Mouse (Mus musculus) CH12F3 (cell line): ENCODE measurements around the gene Trpc4.

Source experiments
- in situ Hi-C: fragments of 300-500 bp; cut with MboI; formaldehyde crosslinking; loops from 2 replicates; pipeline ENCODE4 v1.14.3; 2020; ENCODE audit warnings: low sequenced_read_pairs

Trpc4 gene

DNA sequence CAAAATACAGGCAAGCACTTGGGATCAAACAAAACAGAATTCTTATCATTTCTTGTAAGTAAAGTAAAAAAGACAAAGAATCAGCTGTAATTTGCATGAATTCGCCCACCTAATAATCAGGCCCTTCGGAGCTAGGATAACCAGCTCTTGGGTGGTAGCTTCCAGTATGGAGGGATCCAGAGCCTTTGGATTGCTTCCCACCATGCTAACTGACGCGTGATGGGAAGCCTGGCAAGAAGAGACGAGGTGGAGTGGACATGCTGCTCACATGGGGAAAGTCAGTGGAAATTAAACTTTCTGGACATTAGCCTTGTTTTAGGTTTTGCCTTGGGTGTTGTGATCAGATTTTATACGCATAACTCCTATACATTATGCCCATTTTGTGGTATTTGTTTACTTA, 93.5 kb downstream of the Trpc4 start:
- in situ Hi-C loops: no loop called here

- in situ Hi-C loops: no loop called here
Observed at GRCm38 (mm10) chr3:54266943-54267342, 111.1 kb downstream of the Trpc4 start.

GRCm38 (mm10) chr3:54269180-54269579, 113.3 kb downstream of the Trpc4 start:
- in situ Hi-C loops: no loop called here

DNA sequence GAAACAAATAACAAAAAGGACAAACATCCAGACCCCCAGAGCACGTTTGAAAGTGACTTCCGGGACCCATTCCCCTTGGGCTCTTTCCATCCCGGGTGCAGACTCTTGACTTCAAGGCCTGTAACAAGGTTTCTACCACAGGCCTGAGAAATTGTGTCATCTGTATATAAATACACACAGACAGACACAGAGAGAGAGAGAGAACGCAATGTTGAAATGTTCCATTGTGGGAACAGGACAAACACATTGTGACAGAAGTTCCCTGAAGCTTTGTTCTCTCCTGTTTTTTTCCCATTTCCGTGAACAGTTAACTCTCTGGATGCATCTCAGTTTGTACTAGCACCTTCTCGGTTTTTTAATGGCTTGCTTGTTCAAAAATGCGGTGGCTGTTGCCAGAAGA, 118.8 kb downstream of the Trpc4 start:
- in situ Hi-C loops: no loop called here

DNA sequence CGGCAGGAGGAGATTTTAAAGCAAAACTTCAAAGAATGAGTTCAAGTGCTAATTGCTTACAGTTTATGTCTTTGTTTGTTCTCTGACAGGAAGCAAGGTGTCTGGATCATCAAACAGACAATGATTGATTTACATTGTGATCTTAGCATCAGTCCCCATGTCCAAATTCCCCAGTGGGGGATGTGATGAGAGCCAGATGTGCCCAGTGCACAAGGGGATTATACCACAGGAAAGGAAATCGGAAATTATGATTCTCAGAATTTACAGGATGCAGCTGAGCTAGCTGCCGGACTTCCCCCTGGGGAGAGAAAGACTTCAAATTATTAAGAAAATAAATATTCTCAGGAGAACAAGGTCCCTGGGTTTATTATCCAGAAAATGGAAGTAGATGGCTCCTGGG, 133.9 kb downstream of the Trpc4 start:
- in situ Hi-C loops: no loop called here

DNA sequence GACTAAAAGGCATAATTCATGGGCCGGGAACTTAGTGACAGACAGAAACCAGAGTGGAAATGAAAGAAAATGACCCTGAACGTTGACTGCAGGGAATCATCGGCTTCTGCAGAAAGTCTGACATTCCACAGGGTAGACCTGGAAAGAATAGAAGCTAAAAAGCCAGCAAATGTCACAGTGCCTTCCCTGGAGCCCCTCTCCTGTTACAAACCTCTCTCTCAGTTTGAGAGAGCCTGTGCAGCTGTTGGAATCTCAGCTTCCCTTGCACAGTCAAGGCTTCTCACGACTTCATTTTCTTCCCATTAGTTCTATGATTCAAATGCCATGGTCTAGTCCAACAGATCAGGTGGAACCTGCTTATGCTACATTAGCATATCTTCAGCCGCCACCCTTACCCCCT, 154.8 kb downstream of the Trpc4 start:
- in situ Hi-C loops: no loop called here

DNA sequence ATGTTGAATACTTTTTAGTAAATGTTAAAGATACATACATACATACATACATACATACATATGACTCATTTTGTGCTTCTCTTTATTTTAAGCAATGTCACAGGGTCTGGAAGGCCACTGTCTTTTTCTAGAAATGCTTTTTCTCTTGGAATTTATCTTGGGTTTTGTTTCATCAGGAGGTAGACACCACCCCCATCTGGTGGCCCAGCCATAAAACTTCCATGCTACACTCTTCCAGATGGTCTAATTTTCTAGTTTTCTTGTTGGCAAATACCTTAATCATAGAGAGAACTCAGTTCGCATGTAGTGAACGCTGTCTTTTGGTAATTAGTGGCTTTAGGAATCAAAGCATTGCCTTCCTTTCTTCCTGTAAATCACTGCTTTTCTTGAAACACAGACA, 158.2 kb downstream of the Trpc4 start:
- in situ Hi-C loops: no loop called here

DNA sequence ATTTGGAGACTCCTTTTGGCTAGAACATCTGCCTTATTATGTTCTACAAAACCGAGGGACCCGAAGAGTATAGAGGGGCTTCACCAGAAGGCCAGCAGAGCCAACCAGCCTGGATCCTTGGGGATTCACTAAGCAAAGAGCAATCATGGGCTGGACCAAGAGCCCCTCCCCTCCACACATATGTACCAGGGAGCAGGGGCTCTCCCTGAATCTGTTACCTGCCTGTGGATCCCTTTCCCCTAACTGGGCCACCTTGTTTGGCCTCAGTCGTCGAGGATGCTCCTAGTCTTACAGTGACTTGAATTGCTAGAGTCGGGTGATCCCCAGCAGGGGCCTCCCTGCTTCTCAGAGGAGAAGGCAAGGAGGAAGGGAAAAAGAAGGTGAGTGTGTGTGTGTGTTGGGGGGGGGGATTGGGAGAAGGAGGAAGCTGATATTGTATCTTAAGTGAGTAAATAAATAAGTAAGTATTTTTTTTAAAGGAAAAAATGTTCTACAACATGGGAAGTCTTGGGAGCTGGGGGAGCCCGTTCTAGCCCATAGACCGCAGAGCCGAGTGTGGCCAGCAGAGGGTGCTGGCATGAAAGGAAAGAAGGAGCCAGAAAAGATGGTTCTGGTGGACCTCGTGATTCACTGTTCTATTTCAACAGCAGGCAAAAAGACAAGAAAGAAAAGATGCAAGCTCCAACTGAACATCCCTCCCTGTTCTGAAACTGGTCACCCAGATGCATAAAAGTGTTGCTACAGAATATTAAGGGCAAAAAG, 197.2 kb downstream of the Trpc4 start:
- in situ Hi-C loops: loop anchor here (10.0 kb wide), 1 partner anchor 332 kb away; no protein-coding TSS in a partner anchor

DNA sequence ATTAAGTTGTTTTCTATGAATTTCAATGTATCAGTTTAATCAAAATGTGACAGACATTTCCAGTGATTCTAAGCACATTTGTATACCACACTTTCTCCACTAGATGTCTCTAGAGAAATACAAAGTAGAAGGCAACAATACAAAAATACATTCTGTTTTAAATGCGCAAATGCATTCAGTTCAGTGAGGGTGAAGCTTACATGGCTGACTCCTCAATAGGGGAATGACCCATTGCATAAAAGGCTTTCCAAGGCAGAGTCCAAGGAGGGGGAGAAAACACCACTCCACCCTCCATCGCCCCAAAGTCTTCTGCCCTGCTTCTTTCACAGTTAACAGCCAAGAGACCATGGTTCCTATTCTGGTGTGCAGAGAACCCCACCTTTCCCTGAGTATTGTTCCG, 201.7 kb downstream of the Trpc4 start:
- in situ Hi-C loops: loop anchor here (10.0 kb wide), 1 partner anchor 327 kb away; no protein-coding TSS in a partner anchor

- in situ Hi-C loops: loop anchor here (10.0 kb wide), 1 partner anchor 326 kb away; no protein-coding TSS in a partner anchor
Observed at GRCm38 (mm10) chr3:54358463-54359189, 202.8 kb downstream of the Trpc4 start.

DNA sequence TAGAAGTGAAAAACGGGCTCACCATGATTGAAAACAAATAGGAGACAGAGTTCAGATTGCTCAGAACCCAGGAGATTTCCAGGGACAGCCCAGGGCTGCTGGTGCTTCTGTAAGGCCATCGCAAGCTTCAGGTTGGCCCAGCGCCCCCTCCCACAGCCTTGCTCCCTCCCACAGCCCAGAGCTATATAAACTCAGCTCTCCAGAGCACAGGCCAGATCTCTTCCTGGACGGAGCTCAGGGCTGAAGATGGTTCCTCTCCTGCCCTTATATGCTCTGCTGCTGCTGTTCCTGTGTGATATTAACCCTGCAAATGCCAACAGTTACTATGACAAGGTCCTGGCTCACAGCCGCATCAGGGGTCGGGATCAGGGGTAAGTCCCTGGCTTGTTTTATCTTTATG, 205.1 kb downstream of the Trpc4 start, which contains the start of gene Postn:
Gene Postn, plus strand, starts transcription at position 213 of the 400 bp plus-strand sequence.
- in situ Hi-C loops: no loop called here

- in situ Hi-C loops: no loop called here
Observed at GRCm38 (mm10) chr3:54361656-54362055, 205.8 kb downstream of the Trpc4 start.
